Mouse (Mus musculus) forebrain, postnatal 0 days (tissue): ENCODE measurements around the gene Styxl1. TPM values are rescaled to one million over a fixed set of nuclear protein-coding genes. Genes with fewer than 3 reads are reported as not detected.

Experiments used
- ATAC-seq: fragments of 200-750 bp; cut with Nextera tagmentation; 2 replicates; pipeline ENCODE4 v1.8.0; 2017; ENCODE audit warnings: mild to moderate bottlenecking, moderate library complexity
- DNase-seq: peaks from one replicate; pipeline ENCODE4 v3.0.0-alpha.2; 2015
- H3K27ac ChIP-seq: fragments of 300-500 bp; sonication (generic); 2 replicates; pipeline ENCODE4 v1.5.1; 2014; ENCODE audit warnings: low read depth, mild to moderate bottlenecking, antibody characterized with exemption, low read length, moderate library complexity, mixed read lengths
- H3K27me3 ChIP-seq: fragments of 300-500 bp; sonication (generic); 2 replicates; pipeline ENCODE4 v1.6.1; 2014; ENCODE audit warnings: mild to moderate bottlenecking, low read length, mixed read lengths; ENCODE audit not compliant: insufficient read depth
- H3K36me3 ChIP-seq: fragments of 300-500 bp; sonication (generic); 2 replicates; pipeline ENCODE4 v1.6.1; 2014; ENCODE audit warnings: mild to moderate bottlenecking, moderate library complexity; ENCODE audit not compliant: insufficient read depth
- H3K4me1 ChIP-seq: fragments of 300-500 bp; sonication (generic); 2 replicates; pipeline ENCODE4 v1.6.1; 2014; ENCODE audit warnings: antibody characterized with exemption; ENCODE audit not compliant: insufficient read depth
- H3K4me2 ChIP-seq: fragments of 300-500 bp; sonication (generic); 2 replicates; pipeline ENCODE4 v1.6.1; 2014; ENCODE audit warnings: low read depth, mild to moderate bottlenecking, moderate library complexity
- H3K4me3 ChIP-seq: fragments of 300-500 bp; sonication (generic); 2 replicates; pipeline ENCODE4 v1.5.1; 2014; ENCODE audit warnings: low read depth, low read length, mixed read lengths
- H3K9ac ChIP-seq: fragments of 300-500 bp; sonication (generic); 2 replicates; pipeline ENCODE4 v1.6.1; 2014; ENCODE audit warnings: mild to moderate bottlenecking
- H3K9me3 ChIP-seq: fragments of 300-500 bp; sonication (generic); 2 replicates; pipeline ENCODE4 v1.6.1; 2016; ENCODE audit warnings: low read length
- CTCF ChIP-seq: sonication (generic); IDR thresholded peaks from 2 replicates; pipeline ENCODE4 v1.5.1; 2016; ENCODE audit warnings: antibody characterized with exemption, control low read depth, low read depth
- WGBS: fragments of 180-500 bp; shearing (Covaris S2); extraction: QIAGEN DNeasy Blood & Tissue Kit; methylation state at CpG from one replicate; pipeline ENCODE4 v1.1.7; 2014; 5-methylcytosine and 5-hydroxymethylcytosine counted together
- polyA plus RNA-seq: library from polyadenylated mRNA; unstranded; fragments of >200 nt; fragmentation: Nextera tagmentation; extraction: Ambion mirVana; gene quantifications from 2 replicates; pipeline ENCODE4 v1.2.1, GENCODE M21; 2015
- total RNA-seq: library from RNA; depleted of rRNA; stranded (reverse); fragments of >200 nt; gene quantifications from 2 replicates; pipeline ENCODE4 v1.2.3, GENCODE M21; 2014; rRNA removed

Styxl1 gene
- total RNA-seq (0.29 and 0.54 TPM in 2 replicates), polyA plus RNA-seq (0.25 and 1.0 TPM in 2 replicates)

DNA sequence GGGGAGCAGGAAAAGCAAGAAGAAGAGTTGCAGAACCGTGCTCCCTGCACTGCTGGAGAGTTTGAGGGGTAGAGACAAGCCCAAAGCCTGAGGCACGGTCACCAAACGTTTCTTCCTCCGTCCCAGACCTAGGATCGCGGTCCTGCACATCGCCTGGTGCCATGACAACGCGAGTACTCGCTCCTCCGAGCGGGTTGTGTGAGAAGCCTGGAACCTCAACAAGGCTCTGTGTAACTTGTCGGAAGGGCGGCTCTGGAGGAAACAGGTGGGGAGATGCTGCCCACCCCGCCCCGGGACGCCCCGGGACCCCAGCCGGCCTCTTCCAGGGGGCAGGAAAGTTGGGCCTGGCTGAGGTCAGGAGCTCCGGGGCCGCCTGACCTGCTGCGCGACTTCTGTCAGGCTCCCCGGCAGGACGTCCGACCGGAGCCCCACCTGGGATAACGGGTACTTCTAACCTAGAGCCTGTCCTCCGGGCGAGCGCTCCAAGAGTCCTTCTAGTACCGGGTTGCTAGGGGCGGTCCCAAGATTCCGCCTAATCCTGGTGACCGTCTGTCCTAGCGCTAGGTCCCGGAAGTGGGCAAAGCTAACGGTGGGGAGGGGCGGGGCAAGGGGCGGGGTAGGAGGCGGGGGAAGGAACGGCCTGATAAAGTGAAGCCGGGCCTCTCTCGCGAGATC lies at the start of gene Styxl1:
Gene Styxl1, minus strand, starts transcription at position 590 of the 675 bp plus-strand sequence.
- peak within 1 kb of the TSS; percentile 91 for H3K4me3 ChIP-seq
- H3K27me3 ChIP-seq = no peaks in the 10 kb centered on the region
- peaks cover 7% of the 10 kb centered on the region for H3K4me1 ChIP-seq
- ATAC-seq = peak; percentile 32
- peak within 1 kb of the TSS; percentile 99 for H3K9ac ChIP-seq
- peaks cover 6% of the 10 kb centered on the region for H3K36me3 ChIP-seq
- H3K27ac ChIP-seq = peak within 1 kb of the TSS; percentile 93
- peak within 1 kb of the TSS; percentile 94 for H3K4me2 ChIP-seq
- H3K9me3 ChIP-seq = no peaks in the 10 kb centered on the region
- WGBS = 1% methylated on average over 45 of the region's 45 CpGs
- peak; percentile 52 for DNase-seq
- TF ChIP-seq CTCF = no peak

DNA sequence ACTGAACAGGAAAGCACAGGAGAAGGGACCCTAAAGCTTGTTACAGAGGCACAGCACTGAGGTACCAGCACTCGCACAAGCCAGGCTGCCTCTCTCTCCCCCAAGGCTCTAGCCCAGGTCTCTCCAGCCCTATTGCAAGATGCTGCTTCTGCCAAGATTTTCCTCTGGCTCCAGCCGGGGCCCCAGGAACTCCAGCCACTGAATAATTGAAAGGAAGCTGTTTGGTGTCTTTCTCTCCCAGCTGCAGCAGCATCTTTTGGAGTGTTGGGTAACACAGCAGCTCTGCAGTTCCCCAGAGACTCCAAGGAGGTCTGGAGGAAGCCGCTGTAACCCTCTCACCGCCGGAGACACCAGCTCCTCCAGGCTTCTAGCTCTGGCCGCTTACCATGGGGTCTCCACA lies 48.0 kb upstream of the Styxl1 start:
- no peak overlapping the region for H3K4me3 ChIP-seq
- 54% methylated on average over 6 of the region's 6 CpGs for WGBS
- H3K36me3 ChIP-seq = no peaks in the 10 kb centered on the region
- H3K4me1 ChIP-seq = peaks cover 8% of the 10 kb centered on the region; the same call in 1 of the 2 replicates
- no peak for ATAC-seq
- DNase-seq = no peak
- no peak for TF ChIP-seq CTCF
- no peak overlapping the region for H3K4me2 ChIP-seq
- H3K9me3 ChIP-seq = no peaks in the 10 kb centered on the region
- H3K27me3 ChIP-seq = no peaks in the 10 kb centered on the region
- no peak overlapping the region for H3K27ac ChIP-seq
- H3K9ac ChIP-seq = no peak overlapping the region

DNA sequence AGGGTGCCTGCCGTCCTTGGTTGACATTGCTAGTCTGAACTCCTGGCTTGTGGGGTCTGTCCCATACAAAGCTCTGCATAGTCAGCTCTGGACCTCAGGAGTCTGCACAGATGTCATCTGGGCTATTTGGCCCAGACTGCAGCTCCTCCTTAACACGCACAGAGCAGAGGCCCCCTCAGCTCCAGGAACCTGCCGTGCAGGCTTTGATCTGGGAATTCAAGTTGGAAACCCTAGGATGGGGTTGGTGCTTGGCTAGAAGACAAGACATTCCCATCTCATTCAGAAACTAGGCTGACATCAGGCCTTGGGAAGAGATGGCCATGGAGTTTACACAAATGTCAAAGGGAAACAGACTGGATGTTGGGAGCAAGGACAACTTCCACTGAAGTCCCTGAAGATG lies 46.3 kb upstream of the Styxl1 start:
- no peak for TF ChIP-seq CTCF
- no peak for ATAC-seq
- no peak overlapping the region for H3K9ac ChIP-seq
- H3K4me2 ChIP-seq = no peak overlapping the region
- DNase-seq = no peak
- H3K36me3 ChIP-seq = no peaks in the 10 kb centered on the region
- no peak overlapping the region for H3K27ac ChIP-seq
- H3K9me3 ChIP-seq = no peaks in the 10 kb centered on the region
- no peak overlapping the region for H3K4me3 ChIP-seq
- H3K4me1 ChIP-seq = peaks cover 8% of the 10 kb centered on the region; the same call in 1 of the 2 replicates
- H3K27me3 ChIP-seq = no peaks in the 10 kb centered on the region
- 44% methylated on average over 3 of the region's 3 CpGs for WGBS

DNA sequence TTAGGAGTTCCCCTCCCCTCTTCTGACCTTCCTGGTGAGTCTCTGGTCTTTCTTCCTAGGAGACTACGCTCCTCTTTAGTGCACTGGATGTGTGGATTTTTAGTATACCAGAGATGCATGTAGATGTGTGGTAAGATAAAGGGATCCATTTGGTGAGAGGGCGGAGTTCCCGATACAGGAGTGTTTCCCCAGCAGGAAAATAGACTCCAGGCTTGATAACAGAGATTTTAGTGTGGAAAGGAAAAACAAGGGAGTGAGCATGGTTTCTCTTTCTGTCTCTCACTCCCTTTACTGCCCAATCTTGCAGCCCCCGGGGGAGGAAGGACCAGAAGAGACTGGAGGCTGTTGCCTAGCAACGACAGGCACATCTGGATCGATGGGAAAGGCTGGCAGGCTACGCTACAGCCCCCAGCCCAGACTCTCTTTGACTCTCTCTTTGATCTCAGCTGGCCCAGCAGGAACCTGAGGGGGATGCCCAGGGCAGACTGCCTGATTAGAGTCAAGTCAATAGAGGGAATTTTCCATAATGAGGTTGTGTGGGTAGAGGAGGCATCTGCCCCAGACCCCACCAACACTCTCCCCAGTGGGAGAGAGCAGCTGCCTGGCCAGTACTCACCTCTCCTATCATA lies 44.2 kb upstream of the Styxl1 start:
- Histone ChIP-seq H3K9ac (0 out of 2 replicates have a peak overlapping the region, but pooled peaks have one; percentile 25), H3K4me1 (peaks cover 8% of the 10 kb centered on the region; the same call in 1 of the 2 replicates), H3K4me2 (no peak overlapping the region), H3K36me3 (no peaks in the 10 kb centered on the region), H3K27me3 (no peaks in the 10 kb centered on the region), H3K4me3 (no peak overlapping the region), H3K9me3 (no peaks in the 10 kb centered on the region), H3K27ac (peak overlapping the region; percentile 65)
- TF ChIP-seq CTCF = no peak
- 18% methylated on average over 7 of the region's 7 CpGs for WGBS
- ATAC-seq (peak; percentile 61), DNase-seq (peak; percentile 47)

DNA sequence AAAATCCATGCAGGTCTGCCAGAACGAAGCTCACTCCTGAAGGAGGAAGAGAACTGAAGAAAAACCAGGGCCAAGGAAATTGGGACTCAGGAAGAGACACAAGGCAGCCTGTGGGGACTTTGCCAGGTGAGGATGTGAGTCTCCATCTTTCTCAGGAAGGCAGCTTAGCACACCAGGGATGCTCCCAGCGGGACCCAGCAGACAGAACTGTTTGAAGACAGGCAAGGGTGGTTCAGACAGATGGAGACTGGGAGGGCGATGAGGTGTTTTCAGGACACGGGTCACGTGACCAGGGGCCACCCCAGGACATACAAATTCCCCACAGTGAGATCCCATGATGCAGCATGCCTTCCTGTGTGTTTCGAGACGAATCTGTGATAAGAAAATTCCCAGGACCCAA lies 40.3 kb upstream of the Styxl1 start:
- H3K4me3 ChIP-seq = no peak overlapping the region
- peak overlapping the region; percentile 15; the same call in 1 of the 2 replicates for H3K27ac ChIP-seq
- no peaks in the 10 kb centered on the region for H3K27me3 ChIP-seq
- H3K4me2 ChIP-seq = no peak overlapping the region
- peak; percentile 63 for DNase-seq
- H3K36me3 ChIP-seq = no peaks in the 10 kb centered on the region
- 45% methylated on average over 7 of the region's 7 CpGs for WGBS
- TF ChIP-seq CTCF = no peak
- no peak overlapping the region for H3K9ac ChIP-seq
- H3K9me3 ChIP-seq = no peaks in the 10 kb centered on the region
- H3K4me1 ChIP-seq = peaks cover 8% of the 10 kb centered on the region; the same call in 1 of the 2 replicates
- ATAC-seq = peak; percentile 16; the same call in 1 of the 2 replicates

DNA sequence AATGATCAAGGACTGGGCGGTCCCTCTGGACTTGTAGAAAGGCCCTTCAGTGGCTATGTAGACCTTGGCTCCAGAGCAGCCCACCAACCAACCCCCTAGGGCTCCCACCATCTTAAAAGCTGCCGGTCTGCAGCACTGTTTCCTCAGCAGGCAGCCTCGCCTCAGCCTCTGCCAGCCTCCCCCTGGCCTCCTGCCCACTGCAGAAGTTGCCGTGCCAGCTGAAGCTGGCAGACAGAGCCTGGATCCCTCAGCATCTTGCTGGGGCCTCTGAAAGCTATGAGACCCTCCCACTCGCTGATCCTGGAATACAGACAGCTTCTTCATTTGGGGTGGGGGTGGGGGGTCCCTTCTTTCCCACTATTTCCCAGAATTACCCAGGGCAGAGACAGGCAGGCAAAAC lies 34.8 kb upstream of the Styxl1 start:
- Histone ChIP-seq H3K9me3 (no peaks in the 10 kb centered on the region), H3K9ac (no peak overlapping the region), H3K4me3 (no peak overlapping the region), H3K36me3 (no peaks in the 10 kb centered on the region), H3K4me2 (no peak overlapping the region), H3K27ac (peak overlapping the region; percentile 57), H3K4me1 (0 out of 2 replicates have a peak, but pooled peaks cover 9% of the 10 kb centered on the region), H3K27me3 (no peaks in the 10 kb centered on the region)
- WGBS = 29% methylated on average over 5 of the region's 5 CpGs
- ATAC-seq (peak; percentile 84), DNase-seq (peak; percentile 88)
- no peak for TF ChIP-seq CTCF

DNA sequence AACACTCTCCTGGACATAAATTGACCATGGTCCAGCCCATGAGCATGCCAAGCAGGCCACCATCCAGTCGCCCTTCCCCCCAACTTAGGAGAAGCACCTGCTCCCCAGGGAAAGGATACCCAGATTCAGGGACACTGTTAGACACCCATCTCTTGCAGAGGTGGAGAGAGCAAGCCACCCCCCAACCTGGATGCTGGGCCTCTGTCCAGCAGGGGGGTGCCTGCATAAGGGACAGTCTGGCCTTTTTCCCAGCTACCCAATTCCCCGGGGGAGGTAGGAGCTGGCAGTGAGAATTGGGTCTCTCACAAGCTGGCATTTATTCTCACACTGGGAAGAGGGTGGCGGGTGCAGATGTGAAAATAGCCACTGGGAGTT lies 29.1 kb upstream of the Styxl1 start:
- 0 out of 2 replicates have a peak, but pooled peaks have one; percentile 20 for ATAC-seq
- no peaks in the 10 kb centered on the region for H3K9me3 ChIP-seq
- H3K27me3 ChIP-seq = no peaks in the 10 kb centered on the region
- no peaks in the 10 kb centered on the region for H3K36me3 ChIP-seq
- TF ChIP-seq CTCF = no peak
- H3K27ac ChIP-seq = no peak overlapping the region; the same call in 1 of the 2 replicates
- H3K4me1 ChIP-seq = peaks cover 11% of the 10 kb centered on the region
- WGBS = 24% methylated on average over 3 of the region's 3 CpGs
- DNase-seq = no peak
- peak overlapping the region; percentile 72 for H3K4me3 ChIP-seq
- H3K4me2 ChIP-seq = peak overlapping the region; percentile 84
- H3K9ac ChIP-seq = peak overlapping the region; percentile 93
